Mouse (Mus musculus) CH12.LX (cell line): ENCODE measurements around the gene Olfr555.

ENCODE experiments used
- CHD1 ChIP-seq: IDR thresholded peaks from 2 replicates; pipeline ENCODE4 v1.6.1; 2012; ENCODE audit warnings: low read depth, low read length, improper control_type of control experiment, inconsistent platforms
- CTCF ChIP-seq, 2 experiments: IDR thresholded peaks in 1 of 2; conservative IDR thresholded peaks in 1 of 2; 2 replicates each; pipeline ENCODE4 v1.5.1; 2011 to 2012; ENCODE audit warnings: low read depth in 2 of 2, low read length in 2 of 2, improper control_type of control experiment in 1 of 2, inconsistent platforms in 1 of 2, mild to moderate bottlenecking in 1 of 2, moderate library complexity in 1 of 2
- EP300 ChIP-seq: IDR thresholded peaks from 2 replicates; pipeline ENCODE4 v1.6.1; 2011; ENCODE audit warnings: low read length, improper control_type of control experiment
- ETS1 ChIP-seq: conservative IDR thresholded peaks from 2 replicates; pipeline ENCODE4 v1.6.1; 2012; ENCODE audit warnings: low read depth, mild to moderate bottlenecking, inconsistent platforms, low read length, improper control_type of control experiment, moderate library complexity
- GABPA ChIP-seq: IDR thresholded peaks from 2 replicates; pipeline ENCODE4 v1.6.1; 2012; ENCODE audit warnings: low read depth, low read length, improper control_type of control experiment, inconsistent platforms; ENCODE audit not compliant: insufficient replicate concordance
- HCFC1 ChIP-seq: IDR thresholded peaks from 2 replicates; pipeline ENCODE4 v1.6.1; 2012; ENCODE audit warnings: low read depth, mild to moderate bottlenecking, inconsistent platforms, low read length, improper control_type of control experiment
- JUN ChIP-seq: IDR thresholded peaks from 2 replicates; pipeline ENCODE4 v1.6.1; 2011; ENCODE audit warnings: low read depth, mild to moderate bottlenecking, low read length, improper control_type of control experiment, moderate library complexity; ENCODE audit not compliant: insufficient read depth
- MAX ChIP-seq: IDR thresholded peaks from 2 replicates; pipeline ENCODE4 v1.6.1; 2011; ENCODE audit warnings: low read length, improper control_type of control experiment
- POLR2A ChIP-seq: IDR thresholded peaks from 2 replicates; pipeline ENCODE4 v1.6.1; 2011; ENCODE audit warnings: low read depth, mild to moderate bottlenecking, improper control_type of control experiment, low read length
- POLR2AphosphoS2 ChIP-seq: IDR thresholded peaks from 2 replicates; pipeline ENCODE4 v1.6.1; 2011; ENCODE audit warnings: low read depth, low read length, improper control_type of control experiment
- SIN3A ChIP-seq: IDR thresholded peaks from 2 replicates; pipeline ENCODE4 v1.6.1; 2012; ENCODE audit warnings: low read length, improper control_type of control experiment, inconsistent platforms
- UBTF ChIP-seq: IDR thresholded peaks from 2 replicates; pipeline ENCODE4 v1.6.1; 2012; ENCODE audit warnings: low read depth, mild to moderate bottlenecking, inconsistent platforms, low read length, improper control_type of control experiment, moderate library complexity
- ZC3H11A ChIP-seq: IDR thresholded peaks from 2 replicates; pipeline ENCODE4 v1.6.1; 2012; ENCODE audit warnings: low read depth, mild to moderate bottlenecking, inconsistent platforms, low read length, improper control_type of control experiment
- ZKSCAN1 ChIP-seq: IDR thresholded peaks from 2 replicates; pipeline ENCODE4 v1.6.1; 2012; ENCODE audit warnings: low read depth, inconsistent platforms, low read length, improper control_type of control experiment, borderline replicate concordance

DNA sequence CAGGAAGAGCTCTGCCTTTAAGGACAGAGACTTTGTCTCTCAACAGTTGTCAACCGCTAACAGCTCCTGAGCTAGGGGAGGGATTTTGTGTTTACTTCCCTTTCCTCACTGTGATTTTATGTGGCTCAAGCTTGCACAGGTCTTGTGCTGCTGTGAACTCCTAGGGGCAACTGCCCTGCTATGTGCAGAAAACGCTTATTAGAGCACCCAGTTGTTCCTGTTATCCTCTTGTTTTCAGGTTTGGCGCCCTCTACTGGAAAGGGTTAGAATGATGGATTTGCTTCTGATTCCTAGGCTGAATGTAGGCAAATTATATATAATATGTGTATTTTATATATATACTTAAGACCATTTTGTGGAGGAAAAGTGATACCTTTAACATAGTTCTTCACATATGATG, 22.0 kb upstream of the Olfr555 start:
- TF ChIP-seq POLR2A, result no peak
- TF ChIP-seq JUN, result no peak
- peak; percentile 62 to 79 for TF ChIP-seq CTCF (conservative IDR thresholded peaks at IDR 0.05 in 1 of 2, IDR thresholded peaks at IDR 0.05 in 1 of 2; ENCODE audit: low read depth in 2 of 2, low read length in 2 of 2)
- TF ChIP-seq EP300, result no peak
- TF ChIP-seq ETS1, result no peak
- TF ChIP-seq MAX, result no peak
- no peak; the same call in 1 of the 2 replicates for TF ChIP-seq ZC3H11A
- TF ChIP-seq UBTF, result no peak
- no peak for TF ChIP-seq GABPA
- no peak for TF ChIP-seq HCFC1
- no peak for TF ChIP-seq ZKSCAN1
- TF ChIP-seq SIN3A, result no peak
- TF ChIP-seq POLR2AphosphoS2, result no peak
- TF ChIP-seq CHD1, result no peak
